Mouse (Mus musculus) kidney, embryonic 14.5 days (tissue): Measurements from ENCODE around the gene Zcchc2. TPM values are rescaled to one million over a fixed set of nuclear protein-coding genes. Genes with fewer than 3 reads are reported as not detected.

Source experiments
- ATAC-seq: fragments of 200-750 bp; cut with Nextera tagmentation; 2 replicates; pipeline ENCODE4 v1.8.0; 2017; ENCODE audit warnings: moderate number of reproducible peaks, mild to moderate bottlenecking, moderate TSS enrichment, moderate library complexity; ENCODE audit not compliant: low FRiP score, low TSS enrichment
- H3K27ac ChIP-seq: fragments of 300-500 bp; sonication (generic); 2 replicates; pipeline ENCODE4 v1.5.1; 2014; ENCODE audit warnings: low read depth, mild to moderate bottlenecking, low read length, moderate library complexity, mixed read lengths
- H3K27me3 ChIP-seq: fragments of 300-500 bp; sonication (generic); 2 replicates; pipeline ENCODE4 v1.6.1; 2014; ENCODE audit warnings: mild to moderate bottlenecking, low read length; ENCODE audit not compliant: control insufficient read depth, insufficient read depth
- H3K36me3 ChIP-seq: fragments of 300-500 bp; sonication (generic); 2 replicates; pipeline ENCODE4 v1.6.1; 2014; ENCODE audit warnings: low read length, mixed read lengths; ENCODE audit not compliant: control insufficient read depth, insufficient read depth
- H3K4me1 ChIP-seq: fragments of 300-500 bp; sonication (generic); 2 replicates; pipeline ENCODE4 v1.6.1; 2014; ENCODE audit warnings: low read length, mixed read lengths; ENCODE audit not compliant: control insufficient read depth, insufficient read depth
- H3K4me2 ChIP-seq: fragments of 300-500 bp; sonication (generic); replicated peaks from 2 replicates; pipeline ENCODE4 v1.6.1; 2014; ENCODE audit warnings: low read depth, mild to moderate bottlenecking, low read length
- H3K4me3 ChIP-seq: fragments of 300-500 bp; sonication (generic); 2 replicates; pipeline ENCODE4 v1.5.1; 2014; ENCODE audit warnings: mild to moderate bottlenecking, low read length
- H3K9ac ChIP-seq: fragments of 300-500 bp; sonication (generic); 2 replicates; pipeline ENCODE4 v1.6.1; 2014; ENCODE audit warnings: low read depth, mild to moderate bottlenecking, low read length, moderate library complexity
- H3K9me3 ChIP-seq: fragments of 300-500 bp; sonication (generic); 2 replicates; pipeline ENCODE4 v1.6.1; 2016; ENCODE audit warnings: low read length; ENCODE audit not compliant: control insufficient read depth
- WGBS: fragments of 180-500 bp; shearing (Covaris S2); extraction: QIAGEN DNeasy Blood & Tissue Kit; methylation state at CpG from one replicate; pipeline ENCODE4 v1.1.7; 2014; 5-methylcytosine and 5-hydroxymethylcytosine counted together
- polyA plus RNA-seq: library from polyadenylated mRNA; unstranded; fragments of >200 nt; fragmentation: Nextera tagmentation; extraction: Ambion mirVana; gene quantifications from 2 replicates; pipeline ENCODE4 v1.2.1, GENCODE M21; 2014

Zcchc2 gene
- polyA plus RNA-seq, 1 experiment from 2014 or later, result 5.0 TPM

DNA sequence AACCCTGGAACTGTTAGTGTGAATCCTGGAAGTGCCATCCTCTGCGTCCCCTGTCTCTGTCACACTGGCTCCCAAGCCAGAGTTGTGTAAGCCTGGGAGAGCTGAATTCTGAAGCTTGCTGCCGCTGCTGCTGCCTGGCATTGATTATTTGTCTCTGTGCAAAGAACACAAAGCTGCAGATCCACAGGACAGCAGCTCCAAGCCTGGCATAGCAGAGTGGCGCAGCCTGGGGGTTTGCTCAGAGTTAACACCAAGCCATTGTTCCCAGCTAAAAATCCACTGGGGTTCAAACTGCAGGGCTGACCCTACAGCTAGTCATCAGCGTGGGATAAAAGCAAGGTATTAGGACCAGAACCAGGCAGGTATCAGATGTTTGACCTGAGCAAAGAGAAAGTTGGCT is 80.6 kb downstream of the Zcchc2 start:
- Histone ChIP-seq H3K4me2 (no peak overlapping the region), H3K4me1 (peaks cover 8% of the 10 kb centered on the region; the same call in 1 of the 2 replicates), H3K27me3 (no peaks in the 10 kb centered on the region), H3K27ac (no peak overlapping the region), H3K4me3 (no peak overlapping the region), H3K9ac (no peak overlapping the region), H3K36me3 (no peaks in the 10 kb centered on the region), H3K9me3 (no peaks in the 10 kb centered on the region)
- WGBS, result 60% methylated on average over 4 of the region's 4 CpGs
- peak; percentile 44; the same call in 1 of the 2 replicates for ATAC-seq

DNA sequence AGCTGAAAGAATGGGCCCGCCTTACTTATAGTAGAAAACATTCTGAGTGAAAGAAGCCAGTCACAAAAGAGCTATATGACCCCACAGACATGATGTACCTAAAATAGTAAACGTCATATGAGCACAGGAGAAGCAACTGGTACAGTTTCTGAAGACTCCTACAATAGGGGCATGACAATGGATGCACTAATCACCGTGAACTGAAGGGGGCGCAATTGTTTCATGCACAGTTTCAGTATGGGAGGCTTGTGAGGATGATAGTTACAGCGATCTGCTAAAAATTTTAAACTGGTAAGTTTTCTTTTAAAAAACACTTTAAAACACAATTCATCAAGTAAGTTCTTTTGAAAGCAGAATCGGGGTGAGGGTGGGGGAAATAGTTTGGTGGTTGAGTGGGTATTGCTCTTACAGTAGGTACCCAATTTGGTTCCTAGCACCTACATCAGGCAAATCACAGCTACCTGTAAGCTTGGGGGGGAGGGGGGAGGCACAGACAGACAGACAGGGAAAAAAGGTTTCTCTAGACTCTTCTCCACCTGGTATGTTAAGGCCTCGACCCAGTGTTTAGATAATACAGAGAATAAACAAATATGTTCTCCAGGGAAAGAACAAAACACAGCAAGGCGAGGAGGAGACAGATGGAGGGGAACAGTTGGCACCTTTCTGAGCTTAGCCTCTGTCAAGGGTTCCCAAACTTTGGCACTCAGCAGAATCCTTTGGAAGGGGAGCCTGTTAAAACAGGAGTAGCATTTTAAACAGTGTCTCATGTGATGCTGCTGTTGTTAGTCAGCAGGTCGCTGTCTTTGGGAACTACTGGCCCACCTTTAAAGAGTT is 81.2 kb downstream of the Zcchc2 start:
- no peaks in the 10 kb centered on the region for H3K9me3 ChIP-seq
- no peak overlapping the region for H3K9ac ChIP-seq
- H3K4me1 ChIP-seq, result peaks cover 8% of the 10 kb centered on the region; the same call in 1 of the 2 replicates
- peak overlapping the region; percentile 15 for H3K4me2 ChIP-seq
- no peak overlapping the region for H3K27ac ChIP-seq
- 12% methylated on average over 9 of the region's 9 CpGs for WGBS
- no peaks in the 10 kb centered on the region for H3K36me3 ChIP-seq
- peak; percentile 72; the same call in 1 of the 2 replicates for ATAC-seq
- no peaks in the 10 kb centered on the region for H3K27me3 ChIP-seq
- peak overlapping the region; percentile 1; the same call in 1 of the 2 replicates for H3K4me3 ChIP-seq

DNA sequence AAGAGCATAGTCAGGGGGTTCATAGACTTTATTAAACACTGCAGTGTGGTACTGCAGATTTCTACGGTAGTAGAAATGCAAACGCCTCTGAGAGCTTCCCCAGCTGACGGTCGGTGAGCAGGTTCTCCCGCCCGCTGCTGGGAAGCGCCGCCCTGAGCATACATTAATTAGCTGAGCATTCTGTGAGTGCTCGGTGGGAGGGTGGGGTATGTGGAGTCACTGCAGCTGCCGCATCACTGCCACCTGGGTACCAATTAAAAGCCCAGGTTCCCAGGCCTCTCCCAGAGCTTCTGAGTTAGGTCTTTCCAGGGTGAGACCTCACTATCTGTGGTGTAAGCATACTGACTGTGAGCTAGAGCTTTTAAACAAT is 81.8 kb downstream of the Zcchc2 start:
- H3K4me1 ChIP-seq, result peaks cover 8% of the 10 kb centered on the region; the same call in 1 of the 2 replicates
- no peak overlapping the region for H3K9ac ChIP-seq
- peak overlapping the region; percentile 15 for H3K4me2 ChIP-seq
- H3K9me3 ChIP-seq, result no peaks in the 10 kb centered on the region
- no peaks in the 10 kb centered on the region for H3K36me3 ChIP-seq
- WGBS, result 3% methylated on average over 10 of the region's 10 CpGs
- no peak overlapping the region for H3K27ac ChIP-seq
- ATAC-seq, result peak; percentile 80
- H3K27me3 ChIP-seq, result no peaks in the 10 kb centered on the region
- H3K4me3 ChIP-seq, result peak overlapping the region; percentile 1; the same call in 1 of the 2 replicates

DNA sequence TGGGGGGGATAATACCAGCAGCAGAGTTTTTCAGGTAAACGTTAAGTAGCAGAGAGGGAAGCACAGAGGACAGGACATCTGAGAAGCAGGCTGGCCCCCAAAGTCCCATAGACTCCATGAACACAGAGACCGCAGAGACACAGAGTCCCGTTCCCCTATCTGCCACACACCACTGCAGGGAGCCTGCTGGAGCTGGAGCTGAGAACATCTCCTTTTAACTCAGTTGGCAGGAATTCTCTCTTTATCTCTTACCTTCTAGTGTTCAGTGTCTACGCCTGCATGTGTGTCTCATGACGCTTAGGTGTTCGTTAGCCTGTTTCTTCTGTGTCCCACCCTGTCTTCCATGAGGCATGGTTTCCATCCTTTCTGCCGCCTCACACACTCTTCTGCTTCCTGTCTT is 83.0 kb downstream of the Zcchc2 start:
- no peak overlapping the region for H3K4me3 ChIP-seq
- 79% methylated on average over 7 of the region's 7 CpGs for WGBS
- ATAC-seq, result no peak

DNA sequence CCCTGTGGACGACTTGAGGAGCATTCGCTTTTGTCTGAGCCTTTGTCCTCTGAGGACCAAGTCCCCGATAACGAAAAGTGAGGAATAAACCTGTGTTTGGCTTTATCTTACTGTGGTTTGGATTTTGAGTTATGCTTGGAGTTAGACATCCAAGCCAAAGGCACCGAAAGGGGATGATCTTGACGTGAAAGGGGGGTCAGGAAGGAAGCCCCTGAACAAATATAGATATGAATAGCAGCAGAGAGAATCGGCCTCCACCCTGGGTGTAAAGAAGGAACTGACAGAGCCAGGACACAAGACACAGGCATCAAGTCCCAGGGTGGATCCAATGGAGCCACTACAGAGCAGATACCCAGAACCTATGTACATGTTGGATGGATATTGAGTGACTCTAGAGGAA is 83.9 kb downstream of the Zcchc2 start:
- Histone ChIP-seq H3K36me3 (no peaks in the 10 kb centered on the region), H3K27ac (no peak overlapping the region), H3K9ac (no peak overlapping the region), H3K27me3 (no peaks in the 10 kb centered on the region), H3K4me3 (no peak overlapping the region), H3K9me3 (no peaks in the 10 kb centered on the region), H3K4me2 (no peak overlapping the region), H3K4me1 (peaks cover 8% of the 10 kb centered on the region; the same call in 1 of the 2 replicates)
- no peak for ATAC-seq
- 84% methylated on average over 7 of the region's 7 CpGs for WGBS

More for the DNA sequence above, 83.0 kb downstream of the Zcchc2 start:
- Histone ChIP-seq H3K9me3 (no peaks in the 10 kb centered on the region), H3K4me1 (peaks cover 8% of the 10 kb centered on the region; the same call in 1 of the 2 replicates), H3K36me3 (no peaks in the 10 kb centered on the region), H3K4me2 (no peak overlapping the region), H3K27ac (no peak overlapping the region), H3K9ac (no peak overlapping the region), H3K27me3 (no peaks in the 10 kb centered on the region)

DNA sequence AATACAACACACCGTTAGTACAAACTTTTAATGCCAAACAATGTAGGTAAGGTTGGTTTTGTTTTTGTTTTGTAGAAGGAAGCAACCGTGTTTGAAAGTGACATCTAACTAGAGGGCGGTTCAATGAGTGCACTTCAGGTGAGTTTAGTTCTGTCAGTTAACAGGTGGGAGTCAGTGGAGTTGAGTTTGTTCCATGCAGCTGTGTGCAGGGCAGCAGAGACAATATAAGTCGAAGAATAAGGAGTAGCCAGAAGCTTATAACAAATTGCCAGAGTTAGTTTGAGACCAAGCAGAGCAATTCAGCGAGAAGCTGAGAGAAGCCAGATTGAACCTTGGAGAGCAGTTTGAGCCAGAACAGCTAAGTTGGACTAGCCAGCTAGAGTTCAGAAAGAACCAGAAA is 84.5 kb downstream of the Zcchc2 start:
- Histone ChIP-seq H3K36me3 (no peaks in the 10 kb centered on the region), H3K4me3 (no peak overlapping the region), H3K27ac (no peak overlapping the region), H3K27me3 (no peaks in the 10 kb centered on the region), H3K9me3 (no peaks in the 10 kb centered on the region), H3K4me2 (no peak overlapping the region), H3K9ac (no peak overlapping the region), H3K4me1 (peaks cover 8% of the 10 kb centered on the region; the same call in 1 of the 2 replicates)
- WGBS, result 88% methylated on average over 5 of the region's 5 CpGs
- ATAC-seq, result no peak

DNA sequence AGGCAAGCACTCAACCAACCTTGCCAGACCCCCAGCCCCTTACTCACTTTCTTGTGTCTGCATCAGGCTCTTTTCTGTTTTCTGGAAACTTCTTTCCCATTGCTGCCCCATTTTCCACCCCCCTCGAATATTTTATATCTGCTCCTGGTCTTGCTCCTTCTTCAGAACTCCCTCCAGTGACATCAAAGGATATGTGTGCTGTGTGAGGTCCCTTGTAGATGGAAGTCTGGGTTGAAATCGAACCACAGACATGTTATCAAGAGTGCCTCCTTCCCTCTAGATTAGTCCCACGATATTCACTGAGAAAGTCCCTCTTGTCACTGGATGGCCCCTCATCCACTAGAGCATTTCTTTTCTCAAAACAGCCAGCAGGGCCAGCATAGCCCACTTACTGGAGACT is 86.4 kb downstream of the Zcchc2 start:
- no peaks in the 10 kb centered on the region for H3K27me3 ChIP-seq
- no peak overlapping the region for H3K4me2 ChIP-seq
- no peak overlapping the region for H3K4me3 ChIP-seq
- H3K36me3 ChIP-seq, result no peaks in the 10 kb centered on the region
- no peaks in the 10 kb centered on the region for H3K9me3 ChIP-seq
- no peak for ATAC-seq
- H3K9ac ChIP-seq, result no peak overlapping the region
- peaks cover 5% of the 10 kb centered on the region; the same call in 1 of the 2 replicates for H3K4me1 ChIP-seq
- 85% methylated on average over 3 of the region's 3 CpGs for WGBS
- H3K27ac ChIP-seq, result no peak overlapping the region

DNA sequence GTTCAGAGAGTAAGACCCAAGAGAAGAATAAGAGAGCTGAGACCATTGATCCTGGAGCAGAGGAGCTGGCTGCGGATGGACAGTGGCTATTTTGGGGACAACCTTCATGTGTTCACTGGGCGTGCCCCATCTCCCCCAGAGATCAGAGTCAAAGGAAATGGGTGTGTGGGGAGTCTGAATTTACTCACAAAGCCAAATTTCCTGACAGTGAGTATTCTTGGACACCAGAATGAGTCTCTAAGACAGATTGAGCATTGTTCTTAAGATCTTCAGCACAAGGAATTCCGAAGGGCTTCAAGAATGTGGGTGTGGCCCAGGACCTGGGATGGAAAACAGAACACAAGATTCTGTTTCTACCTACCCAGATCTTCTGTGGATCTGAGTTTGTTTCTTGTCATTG is 87.0 kb downstream of the Zcchc2 start:
- ATAC-seq, result no peak
- Histone ChIP-seq H3K27ac (no peak overlapping the region), H3K4me2 (no peak overlapping the region), H3K9me3 (no peaks in the 10 kb centered on the region), H3K36me3 (no peaks in the 10 kb centered on the region), H3K4me1 (peaks cover under 1% of the 10 kb centered on the region; the same call in 1 of the 2 replicates), H3K27me3 (no peaks in the 10 kb centered on the region), H3K4me3 (no peak overlapping the region), H3K9ac (no peak overlapping the region)
- WGBS, result 80% methylated on average over 3 of the region's 3 CpGs
